In genomic region chr14:31994021-31994420, GRCm38 (mm10) we compare ENCODE assay signal across 24 mouse cellular contexts. TPM values are rescaled to one million over a fixed set of nuclear protein-coding genes. Genes with fewer than 3 reads are reported as not detected.
DNase-seq lines count a peak whose midpoint lies in the region; TF ChIP-seq lines count a peak whose summit lies in the region.
"Had no signal": no experiment of that assay in that cellular context is flagged by ENCODE, and none has a peak within 500 bp of the region (broad histone marks: within the 10 kb centered on the region; RNA-seq: fewer than 3 reads in every experiment).

No protein-coding gene starts in this region.

- H3K4me3 ChIP-seq in left cerebral cortex, adult 2 months = no peak overlapping the region
- no peak overlapping the region for H3K4me3 ChIP-seq in myocyte
- H3K4me3 ChIP-seq: forebrain, embryonic 12.5 days; liver, embryonic 13.5 days; neural tube, embryonic 12.5 days had no signal

- intact Hi-C loops in heart, postnatal 25 days (cut with DNase I) = no loop called here
- intact Hi-C loops in left cerebral cortex, adult 2 months (cut with DNase I) = no loop called here
- intact Hi-C loops in left cerebral cortex, postnatal 10 days (cut with DNase I) = no loop called here

- no peak for TF ChIP-seq POLR2A in myocyte (IDR thresholded peaks at IDR 0.05; ENCODE audit: insufficient read length, low read depth)

- H3K36me3 ChIP-seq in myocyte (ENCODE audit: control insufficient read depth, insufficient read depth) = no peaks in the 10 kb centered on the region
- H3K36me3 ChIP-seq: forebrain, embryonic 12.5 days; liver, embryonic 13.5 days; neural tube, embryonic 12.5 days had no signal

- no peak for TF ChIP-seq CTCF in left cerebral cortex, adult 2 months (IDR thresholded peaks at IDR 0.05)

- H3K27ac ChIP-seq in left cerebral cortex, adult 2 months = peak overlapping the region; percentile 73
- H3K27ac ChIP-seq: forebrain, embryonic 12.5 days; hindbrain, embryonic 14.5 days; liver, embryonic 13.5 days; macrophage; neural tube, embryonic 12.5 days had no signal

- no peaks in the 10 kb centered on the region for H3K27me3 ChIP-seq in myocyte (ENCODE audit: control insufficient read depth, insufficient read depth, insufficient read length)
- H3K27me3 ChIP-seq: forebrain, embryonic 12.5 days; neural tube, embryonic 12.5 days had no signal

- no peak overlapping the region for H3ac ChIP-seq in myocyte (ENCODE audit: control insufficient read depth, insufficient read length)

- no peaks in the 10 kb centered on the region for H3K79me2 ChIP-seq in myocyte (ENCODE audit: control insufficient read depth, insufficient read depth)

- DNase-seq in gastrocnemius, adult 18-20 months (ENCODE audit: low spot score) = peak; percentile 43
- DNase-seq in gastrocnemius, postnatal 4 days (ENCODE audit: low spot score in 2 of 2) = no peak
- peak; percentile 56 to 76 for DNase-seq in heart, adult 9 months (ENCODE audit: low spot score in 2 of 2)
- DNase-seq in heart, postnatal 25 days (ENCODE audit: low spot score) = no peak
- no peak for DNase-seq in left cerebral cortex, adult 2 months (ENCODE audit: extremely low spot score in 1 of 2, low spot score in 2 of 2)
- no peak for DNase-seq in left cerebral cortex, postnatal 10 days (ENCODE audit: extremely low spot score in 1 of 2, low spot score in 2 of 2)
- DNase-seq in right cerebral cortex, postnatal 36 days (ENCODE audit: low spot score in 2 of 2) = no peak
- DNase-seq: adrenal gland, postnatal 14 days; cerebellum, adult 11 months; cerebellum, postnatal 25 days; liver, embryonic 13.5 days; lung, embryonic 14.5 days; thymus, adult 18-20 months had no signal

- peak overlapping the region; percentile 64 for H3K4me2 ChIP-seq in myocyte (ENCODE audit: low read depth)
- H3K4me2 ChIP-seq: forebrain, embryonic 12.5 days; hindbrain, embryonic 14.5 days; liver, embryonic 13.5 days; lung, embryonic 14.5 days; midbrain, embryonic 11.5 days; neural tube, embryonic 12.5 days had no signal

TF ChIP-seq in myocyte, 11 proteins besides CTCF, POLR2A, EP300 and RAD21:
- TF ChIP-seq MYOD1 (IDR thresholded peaks at IDR 0.05; ENCODE audit: control insufficient read depth in 1 of 3, insufficient read length in 2 of 3, low read depth in 2 of 3) (no peak), MYOG (IDR thresholded peaks at IDR 0.05; ENCODE audit: control insufficient read depth in 1 of 3, insufficient read depth in 1 of 3, insufficient read length in 2 of 3, low read depth in 2 of 3) (no peak), TCF12 (IDR thresholded peaks at IDR 0.05; ENCODE audit: insufficient read depth, poor library complexity, severe bottlenecking) (no peak), REST (IDR thresholded peaks at IDR 0.05; ENCODE audit: insufficient read depth, insufficient read length) (no peak), SRF (IDR thresholded peaks at IDR 0.05; ENCODE audit: control insufficient read depth, insufficient read length, low read depth) (no peak), E2F4 (IDR thresholded peaks at IDR 0.05; ENCODE audit: insufficient read depth) (no peak), CEBPB (IDR thresholded peaks at IDR 0.05; ENCODE audit: insufficient read depth, poor library complexity, severe bottlenecking) (no peak), POLR2AphosphoS2 (IDR thresholded peaks at IDR 0.05; ENCODE audit: insufficient read length, low read depth) (no peak), USF1 (IDR thresholded peaks at IDR 0.05; ENCODE audit: low read depth) (no peak), MAX (IDR thresholded peaks at IDR 0.05; ENCODE audit: low read depth) (no peak), TCF3 (IDR thresholded peaks at IDR 0.05; ENCODE audit: insufficient read length, low read depth) (no peak)
TF ChIP-seq in myocyte: peak in this region for 0.

RNA-seq across cellular contexts. Expression of gene Galnt15, which starts 34.8 kb away (rescaled TPM):
- 1 to 10 TPM; 6.2 to 6.5 TPM for total RNA-seq in gastrocnemius, adult 18-20 months (2021)
- 1 to 10 TPM; 4.4 to 5.5 TPM for total RNA-seq in gastrocnemius, postnatal 4 days (2021)
- 10 to 100 TPM; 14.1 to 17.1 TPM for total RNA-seq in heart, postnatal 25 days (2021)
- total RNA-seq in left cerebral cortex, adult 2 months (2021) = 1 to 10 TPM; 2.1 to 2.2 TPM
- total RNA-seq in left cerebral cortex, postnatal 10 days (2021) = 1 to 10 TPM in 1 of 2 experiments, under 1 TPM in 1; 0.75 to 1.6 TPM
- not detected for polyA plus RNA-seq in myocyte (2012; fragmentation: generic; extraction: Trizol)
- total RNA-seq: ES-E14; monocyte, adult 5-6 weeks had no signal
- polyA plus RNA-seq: activated CD4-positive, CD25-positive, alpha-beta regulatory T cell, adult 4 months; CD4-positive, CD25-positive, alpha-beta regulatory T cell, adult 4 months; limb, embryonic 11.5 days; liver, embryonic 13.5 days; macrophage had no signal

Comparison
In these comparisons a context has a peak if more than half of its experiments do, and no peak if none do; other contexts are left out.
1. DNase-seq: peak in gastrocnemius, adult 18-20 months (single experiment) and heart, adult 9 months (2 of 2); none in gastrocnemius, postnatal 4 days (0 of 2), heart, postnatal 25 days (single experiment), left cerebral cortex, adult 2 months (0 of 2), left cerebral cortex, postnatal 10 days (0 of 2) and right cerebral cortex, postnatal 36 days (0 of 2).